Mouse (Mus musculus): ENCODE measurements at regions not wholly inside any gene's neighbourhood (a gene's known extent, or its start where the extent isn't known, plus 50 kb on each side); places are given as distances from the start of the nearest gene placed in this dataset.

DNA sequence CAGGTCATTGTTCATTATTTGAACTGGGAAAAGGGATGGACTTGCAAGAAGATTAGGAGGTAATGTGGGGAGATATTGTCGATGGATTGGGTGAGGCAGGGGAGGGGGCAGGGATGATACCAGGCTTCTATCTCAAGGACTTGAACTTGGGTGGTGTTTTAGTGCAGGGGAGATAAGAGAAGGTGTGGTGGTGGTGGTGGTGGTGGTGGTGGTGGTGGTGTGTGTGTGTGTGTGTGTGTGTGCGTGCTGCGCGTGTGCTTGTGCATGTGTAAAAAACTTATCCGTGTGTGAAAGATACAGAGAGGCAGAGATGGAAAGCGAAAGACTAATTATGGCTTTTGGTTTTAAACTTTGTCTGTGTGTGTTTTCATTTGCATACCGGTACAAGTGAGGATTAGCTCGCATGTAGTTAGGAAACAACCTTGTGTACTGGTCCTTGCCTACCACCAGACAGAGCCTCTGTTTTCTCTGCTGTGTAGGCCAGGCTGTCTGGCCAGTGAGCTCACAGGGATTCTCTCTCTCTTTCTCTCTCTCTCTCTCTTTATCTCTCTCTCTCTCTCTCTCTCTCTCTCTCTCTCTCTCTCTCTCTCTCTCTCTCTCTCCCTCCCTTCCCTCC is 69.6 kb upstream of the Cdkn2b start:
- no peaks in the 10 kb centered on the region for H3K36me3 ChIP-seq (replicated peaks)
- WGBS = 93% methylated on average over 8 of the region's 8 CpGs
- no peaks in the 10 kb centered on the region for H3K27me3 ChIP-seq (replicated peaks; ENCODE audit: low read depth, poor library complexity, severe bottlenecking)
- H3K4me1 ChIP-seq = no peaks in the 10 kb centered on the region
- no peaks in the 10 kb centered on the region for H3K9me3 ChIP-seq
- H3K27ac ChIP-seq (replicated peaks) = no peak overlapping the region
- no peak overlapping the region for H3K4me3 ChIP-seq
- DNase-seq (ENCODE audit: low spot score) = no peak

DNA sequence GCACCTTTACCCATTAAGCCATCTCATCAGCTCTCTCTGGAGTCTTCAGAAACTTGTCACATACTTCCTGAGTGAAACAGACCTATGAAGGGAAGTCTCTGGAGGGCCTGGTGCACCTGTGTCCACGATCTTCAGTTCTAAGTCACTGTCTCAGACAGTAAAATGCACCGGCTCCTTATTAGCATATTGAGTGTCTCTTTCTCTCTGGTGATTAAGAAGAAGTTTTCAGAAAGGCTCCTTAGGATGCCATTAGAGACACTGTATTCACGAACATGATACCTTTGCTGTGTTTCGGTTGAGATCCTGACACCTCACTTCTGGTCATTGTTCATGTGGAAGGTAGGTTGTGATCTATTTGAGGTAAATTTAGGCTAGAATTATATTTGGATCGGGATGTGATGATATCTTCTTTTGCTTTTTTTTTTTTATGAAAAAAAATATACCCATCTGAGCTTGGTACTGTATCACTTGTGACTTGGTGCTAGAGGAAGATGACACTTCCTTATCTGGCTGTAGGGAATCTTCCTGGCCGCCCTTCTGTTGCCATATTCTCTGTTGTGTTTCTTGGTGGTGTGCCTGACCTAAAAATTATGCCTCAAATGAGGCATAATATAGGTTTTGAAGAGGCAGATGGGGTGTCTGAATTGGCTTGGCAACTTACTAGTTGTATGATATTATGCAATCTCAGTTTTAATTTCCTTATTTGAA is 68.9 kb upstream of the Cdkn2b start:
- no peaks in the 10 kb centered on the region for H3K27me3 ChIP-seq (replicated peaks; ENCODE audit: low read depth, poor library complexity, severe bottlenecking)
- no peak overlapping the region for H3K27ac ChIP-seq (replicated peaks)
- no peaks in the 10 kb centered on the region for H3K4me1 ChIP-seq
- H3K9me3 ChIP-seq = no peaks in the 10 kb centered on the region
- no peak for DNase-seq (ENCODE audit: low spot score)
- H3K36me3 ChIP-seq (replicated peaks) = no peaks in the 10 kb centered on the region
- H3K4me3 ChIP-seq = no peak overlapping the region
- WGBS = 83% methylated on average over 6 of the region's 6 CpGs

DNA sequence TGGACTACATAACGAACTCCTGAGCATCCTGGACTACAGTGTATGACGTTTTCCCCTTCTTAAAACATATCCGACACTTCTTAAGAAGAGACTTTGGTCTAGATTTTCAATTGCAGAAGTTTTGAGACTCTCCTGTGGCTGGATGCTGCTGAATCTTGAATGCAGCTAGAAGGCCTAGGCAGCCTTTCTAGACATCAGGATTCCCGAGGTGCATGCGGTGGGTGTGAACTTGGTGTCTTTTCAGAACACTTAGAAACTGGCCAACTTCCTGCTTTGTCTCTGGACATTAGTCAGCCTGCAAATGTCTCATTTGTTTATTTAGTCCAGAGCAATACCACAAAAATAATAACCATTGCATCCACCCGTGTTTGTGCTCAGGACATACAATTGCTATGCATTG is 61.8 kb upstream of the Cdkn2b start:
- H3K27me3 ChIP-seq (replicated peaks; ENCODE audit: low read depth, poor library complexity, severe bottlenecking) = no peaks in the 10 kb centered on the region
- H3K4me1 ChIP-seq = no peaks in the 10 kb centered on the region
- no peaks in the 10 kb centered on the region for H3K36me3 ChIP-seq (replicated peaks)
- H3K4me3 ChIP-seq = no peak overlapping the region
- DNase-seq (ENCODE audit: low spot score) = no peak
- H3K9me3 ChIP-seq = no peaks in the 10 kb centered on the region
- WGBS = 83% methylated on average over 6 of the region's 6 CpGs
- no peak overlapping the region for H3K27ac ChIP-seq (replicated peaks)

DNA sequence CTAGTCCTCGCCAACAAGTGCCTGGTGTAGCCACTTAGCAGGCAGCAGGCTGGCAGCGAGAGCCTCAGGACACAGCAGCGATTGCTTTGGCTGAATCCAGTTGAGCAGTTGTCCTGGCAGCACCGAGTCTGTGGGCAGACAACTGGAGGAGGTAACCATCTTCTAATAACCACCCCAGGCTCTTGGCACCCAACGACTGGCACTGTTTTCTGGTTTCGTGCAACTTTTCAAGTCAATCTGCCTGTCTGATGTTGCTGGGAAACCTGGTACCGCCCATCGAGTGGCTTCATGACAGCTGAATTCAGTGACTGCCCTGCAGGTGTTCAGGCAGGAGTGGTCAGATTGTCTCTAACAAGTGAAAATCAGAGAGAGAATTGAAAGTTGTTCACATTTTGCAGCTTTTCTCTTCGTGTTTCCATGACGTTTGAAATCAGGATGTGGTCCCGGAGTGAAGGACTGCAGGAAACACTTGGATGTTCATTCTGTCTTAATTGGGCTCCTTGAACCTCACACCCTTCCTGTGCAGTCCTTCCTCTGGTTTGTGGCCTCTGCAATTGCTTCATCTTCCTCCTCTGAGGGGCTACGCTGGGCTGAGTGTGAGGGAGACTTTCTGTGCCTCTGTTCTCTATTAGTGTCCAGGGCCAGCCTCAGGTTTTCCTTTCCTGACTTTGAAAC is 58.1 kb upstream of the Cdkn2b start:
- no peak overlapping the region for H3K27ac ChIP-seq (replicated peaks)
- no peaks in the 10 kb centered on the region for H3K36me3 ChIP-seq (replicated peaks)
- 81% methylated on average over 12 of the region's 12 CpGs for WGBS

DNA sequence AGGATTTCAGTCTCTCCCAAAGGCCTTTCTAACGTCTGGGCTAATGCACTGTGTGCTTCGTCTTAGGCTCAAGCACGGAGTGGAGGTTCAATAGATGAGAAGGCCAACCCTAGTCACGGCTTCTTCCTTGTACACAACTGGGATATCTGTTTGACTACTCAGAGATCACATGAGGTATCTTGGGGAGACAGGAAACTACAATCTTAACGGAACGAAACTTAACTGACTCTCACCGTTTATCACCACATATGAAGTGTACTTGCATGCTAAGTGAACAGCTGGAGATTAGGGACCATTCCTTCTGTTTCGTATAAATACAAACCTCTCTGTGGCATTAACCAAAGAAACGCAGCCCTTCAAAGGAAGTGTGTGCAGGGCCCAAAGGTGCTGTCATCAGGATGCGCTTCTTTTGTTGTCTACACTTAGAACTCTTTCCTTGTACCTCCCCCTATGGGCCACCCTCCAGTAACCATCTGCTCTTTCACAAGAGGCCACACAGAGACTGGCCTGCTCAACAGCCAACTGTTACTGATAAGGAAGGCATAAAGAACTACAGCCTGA is 55.8 kb upstream of the Cdkn2b start:
- no peaks in the 10 kb centered on the region for H3K36me3 ChIP-seq (replicated peaks)
- no peaks in the 10 kb centered on the region for H3K27me3 ChIP-seq (replicated peaks; ENCODE audit: low read depth, poor library complexity, severe bottlenecking)
- no peak overlapping the region for H3K4me3 ChIP-seq
- H3K27ac ChIP-seq (replicated peaks) = no peak overlapping the region
- WGBS = 59% methylated on average over 10 of the region's 10 CpGs
- DNase-seq (ENCODE audit: low spot score) = no peak
- H3K9me3 ChIP-seq = no peaks in the 10 kb centered on the region
- H3K4me1 ChIP-seq = no peaks in the 10 kb centered on the region

More for the DNA sequence above, 58.1 kb upstream of the Cdkn2b start:
- no peaks in the 10 kb centered on the region for H3K4me1 ChIP-seq
- no peak overlapping the region for H3K4me3 ChIP-seq
- no peak for DNase-seq (ENCODE audit: low spot score)
- no peaks in the 10 kb centered on the region for H3K27me3 ChIP-seq (replicated peaks; ENCODE audit: low read depth, poor library complexity, severe bottlenecking)
- no peaks in the 10 kb centered on the region for H3K9me3 ChIP-seq

DNA sequence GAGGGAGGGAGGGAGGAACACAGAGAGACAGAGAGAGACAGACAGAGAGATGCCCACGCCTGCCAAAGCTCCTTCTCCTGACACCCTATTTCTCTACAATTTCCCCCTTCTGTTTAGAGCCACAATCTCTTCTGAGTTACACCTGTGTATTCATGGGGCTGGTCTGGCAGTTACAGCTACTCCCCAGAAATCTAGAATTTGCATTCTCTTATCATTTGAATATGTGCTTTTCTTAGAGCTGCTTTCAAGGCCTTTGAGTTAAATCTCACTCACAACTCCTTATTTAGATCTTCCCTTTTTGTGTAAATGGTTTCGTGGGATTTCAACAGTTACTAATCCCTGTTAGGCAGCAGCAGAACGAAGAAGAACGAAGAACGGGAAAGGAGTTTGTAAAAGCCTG is 55.0 kb upstream of the Cdkn2b start:
- DNase-seq (ENCODE audit: low spot score) = no peak
- Histone ChIP-seq H3K4me3 (no peak overlapping the region), H3K27ac (replicated peaks) (no peak overlapping the region), H3K27me3 (replicated peaks; ENCODE audit: low read depth, poor library complexity, severe bottlenecking) (no peaks in the 10 kb centered on the region), H3K36me3 (replicated peaks) (no peaks in the 10 kb centered on the region), H3K4me1 (no peaks in the 10 kb centered on the region), H3K9me3 (no peaks in the 10 kb centered on the region)
- 37% methylated on average over 5 of the region's 5 CpGs for WGBS

DNA sequence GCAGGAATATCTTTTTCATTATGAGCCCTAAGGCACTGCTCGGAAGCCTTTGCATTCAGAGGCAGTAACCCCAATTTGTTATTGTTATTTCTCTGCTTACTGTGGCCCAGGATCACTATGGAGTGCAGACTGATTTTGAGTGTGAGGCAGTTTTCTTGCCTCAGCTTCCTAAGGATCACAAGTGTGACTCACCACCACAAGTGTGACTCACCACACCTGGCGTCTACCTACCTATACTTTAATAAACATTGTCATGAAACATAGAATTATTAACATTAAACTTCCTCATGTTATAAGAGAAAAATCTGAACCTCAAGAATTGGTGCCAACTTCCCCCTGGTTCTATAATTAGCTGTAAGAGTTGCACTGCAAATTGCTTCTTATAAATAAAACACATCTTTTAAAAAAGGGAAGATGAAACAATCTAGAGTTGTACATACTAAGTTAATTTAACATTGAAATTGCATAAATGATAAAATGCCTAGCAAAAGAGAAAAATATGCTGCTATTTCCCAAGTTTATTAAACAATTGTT is 52.4 kb upstream of the Cdkn2b start:
- Histone ChIP-seq H3K4me1 (no peaks in the 10 kb centered on the region), H3K4me3 (no peak overlapping the region), H3K27me3 (replicated peaks; ENCODE audit: low read depth, poor library complexity, severe bottlenecking) (no peaks in the 10 kb centered on the region), H3K9me3 (no peaks in the 10 kb centered on the region), H3K36me3 (replicated peaks) (no peaks in the 10 kb centered on the region), H3K27ac (replicated peaks) (no peak overlapping the region)
- 68% methylated on average over 2 of the region's 2 CpGs for WGBS
- DNase-seq (ENCODE audit: low spot score) = no peak

DNA sequence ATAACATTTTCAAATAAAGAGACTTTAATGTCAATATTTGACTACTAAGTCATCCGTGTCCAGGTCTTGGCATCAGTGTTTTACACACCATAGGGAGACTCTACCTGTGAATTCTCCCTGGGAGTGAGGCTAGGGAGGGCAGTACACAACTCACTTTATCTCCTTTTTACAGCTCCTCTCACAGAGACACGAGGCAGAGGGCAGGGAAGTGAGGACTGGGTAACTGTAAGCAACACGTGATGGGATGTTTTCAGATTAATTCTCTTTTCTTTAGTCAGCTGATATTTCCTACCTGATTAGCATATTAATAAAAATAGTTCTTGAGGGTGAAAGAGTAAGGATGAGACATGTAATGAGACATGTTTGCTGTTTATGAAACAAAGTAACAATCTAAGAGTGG is 51.8 kb upstream of the Cdkn2b start:
- no peaks in the 10 kb centered on the region for H3K36me3 ChIP-seq (replicated peaks)
- no peaks in the 10 kb centered on the region for H3K27me3 ChIP-seq (replicated peaks; ENCODE audit: low read depth, poor library complexity, severe bottlenecking)
- no peaks in the 10 kb centered on the region for H3K9me3 ChIP-seq
- DNase-seq (ENCODE audit: low spot score) = no peak
- no peaks in the 10 kb centered on the region for H3K4me1 ChIP-seq
- 68% methylated on average over 3 of the region's 3 CpGs for WGBS
- no peak overlapping the region for H3K27ac ChIP-seq (replicated peaks)
- no peak overlapping the region for H3K4me3 ChIP-seq

DNA sequence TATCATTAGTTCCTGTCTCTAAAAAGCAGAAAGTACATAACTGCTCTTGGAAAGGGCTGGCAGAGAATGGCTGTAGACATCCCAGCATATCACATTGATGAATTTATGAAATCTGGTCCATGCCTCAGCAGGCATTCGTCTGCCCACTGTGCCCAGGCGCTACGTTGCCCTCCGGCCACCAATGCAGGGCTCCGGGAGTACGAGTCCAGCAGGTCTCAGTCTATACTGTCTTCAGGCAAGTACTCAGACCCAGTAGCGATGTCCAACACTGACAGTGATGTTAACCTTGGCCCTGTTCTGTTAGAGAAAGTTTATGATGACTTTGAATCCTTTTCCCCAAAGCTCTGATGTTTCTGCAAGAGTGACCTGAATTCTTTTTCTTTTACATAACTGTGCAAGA is 50.5 kb upstream of the Cdkn2b start:
- no peaks in the 10 kb centered on the region for H3K9me3 ChIP-seq
- H3K4me3 ChIP-seq = no peak overlapping the region
- no peak for DNase-seq (ENCODE audit: low spot score)
- H3K27me3 ChIP-seq (replicated peaks; ENCODE audit: low read depth, poor library complexity, severe bottlenecking) = no peaks in the 10 kb centered on the region
- 89% methylated on average over 7 of the region's 7 CpGs for WGBS
- H3K27ac ChIP-seq (replicated peaks) = no peak overlapping the region
- H3K4me1 ChIP-seq = no peaks in the 10 kb centered on the region
- H3K36me3 ChIP-seq (replicated peaks) = no peaks in the 10 kb centered on the region
